ENCODE assay signal across 8 mouse cellular contexts in genomic region chr1:162477246-162478209, GRCm38 (mm10). TPM values are rescaled to one million over a fixed set of nuclear protein-coding genes. Genes with fewer than 3 reads are reported as not detected.
DNase-seq lines count a peak whose midpoint lies in the region; ATAC-seq lines count a peak whose summit lies in the region.

Dnm3 (minus strand) TSS chr1:162478034.

- ATAC-seq in inflammation-experienced regulatory T-cells, adult 6 months: peak; percentile 41
- ATAC-seq in megakaryocyte progenitor cell, adult 5-6 weeks (replicated peaks; ENCODE audit: poor library complexity): peak; percentile 97

- peak; percentile 91 for DNase-seq in adrenal gland, adult 8-10 months
- peak; percentile 95 for DNase-seq in embryo, embryonic 11 days
- peak; percentile 84 for DNase-seq in gastrocnemius, postnatal 25 days
- DNase-seq in left cerebral cortex, adult 9 months (ENCODE audit: low spot score in 2 of 2): peak; percentile 83 to 93
- peak; percentile 89 for DNase-seq in right cerebral cortex, postnatal 25 days
- DNase-seq in yolk sac, embryonic 10.5 days (ENCODE audit: low spot score): peak; percentile 88

RNA-seq across cellular contexts. Expression of gene Dnm3, which starts in this region (rescaled TPM):
- total RNA-seq in adrenal gland, adult 8-10 months (2022): 10 to 100 TPM; 13.8 to 48.5 (median 27.9) TPM
- total RNA-seq in gastrocnemius, postnatal 25 days (2021): 1 to 10 TPM; 4.7 to 7.6 TPM
- polyA plus RNA-seq in inflammation-experienced regulatory T-cells, adult 6 months (2017; shearing (Covaris generic)): 1 to 10 TPM in 2 of 3 experiments, under 1 TPM in 1; 0.92 to 1.1 (median 1.1) TPM
- total RNA-seq in megakaryocyte progenitor cell, adult 5-6 weeks (2015): 0.20 TPM in 1 of 2 replicates, not detected in the other
- total RNA-seq in megakaryocyte progenitor cell, adult 5-6 weeks (2017): not detected in 2 replicates

Comparison
In these comparisons a context has a peak if more than half of its experiments do, and no peak if none do; other contexts are left out.
1. Peak in every context shown above with its lines: DNase-seq and ATAC-seq.
2. RNA of gene Dnm3 (total RNA-seq): 13.8 to 48.5 TPM in adrenal gland, adult 8-10 months and 4.7 to 7.6 TPM in gastrocnemius, postnatal 25 days; 0.20 TPM in megakaryocyte progenitor cell, adult 5-6 weeks; every median in the first group is over 4 times any median in the second.
3. Peak in ATAC-seq in megakaryocyte progenitor cell, adult 5-6 weeks; RNA of the gene not detected or under 1 TPM.